Mouse (Mus musculus): Measurements from ENCODE around the gene Olfr1357. TPM values are rescaled to one million over a fixed set of nuclear protein-coding genes. Genes with fewer than 3 reads are reported as not detected.
A peak's percentile ranks its signal among the peaks of the same experiment; 100 is the strongest.

Gene Olfr1357
- polyA plus RNA-seq, 1 experiment from 2014 or later = 0.08 TPM

DNA sequence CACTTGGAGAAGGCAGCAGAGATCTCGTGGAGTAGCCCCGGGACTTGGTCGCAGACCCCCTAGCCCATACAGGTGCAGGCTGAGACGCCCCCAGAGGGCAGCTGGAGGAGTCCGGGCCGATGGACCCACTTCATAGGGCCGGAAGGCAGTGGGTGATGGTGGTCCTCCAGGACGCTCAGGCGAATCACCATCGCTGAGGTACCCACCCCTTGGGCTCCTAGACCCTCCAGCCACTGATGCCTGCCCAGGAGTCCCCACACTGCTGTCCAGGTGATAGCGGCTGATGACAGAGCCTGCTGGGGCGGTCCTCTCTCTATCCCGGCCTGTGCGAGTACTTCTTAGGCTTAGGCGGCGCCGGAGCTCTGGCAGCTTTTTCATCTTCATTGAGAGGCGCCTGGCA, 28.6 kb downstream of the Olfr1357 start:
- H3K4me1 ChIP-seq (ENCODE audit: control insufficient read depth, insufficient read depth, low read length) = 0 out of 2 replicates have a peak, but pooled peaks cover 6% of the 10 kb centered on the region
- WGBS = 95% methylated on average over 13 of the region's 18 CpGs
- no peak overlapping the region for H3K4me2 ChIP-seq (ENCODE audit: low read depth, low read length)
- H3K36me3 ChIP-seq (ENCODE audit: control insufficient read depth, insufficient read depth, low read length) = peaks cover 53% of the 10 kb centered on the region
- H3K27me3 ChIP-seq (replicated peaks; ENCODE audit: control insufficient read depth, insufficient read depth, low read length) = no peaks in the 10 kb centered on the region
- no peak for ATAC-seq (ENCODE audit: low read depth)
- H3K27ac ChIP-seq (replicated peaks; ENCODE audit: low read depth, low read length) = no peak overlapping the region
- H3K9me3 ChIP-seq (ENCODE audit: control insufficient read depth, low read length) = no peaks in the 10 kb centered on the region
- no peak for DNase-seq (ENCODE audit: low spot score)
- no peak overlapping the region for H3K9ac ChIP-seq (ENCODE audit: low read depth, low read length)
- H3K4me3 ChIP-seq (ENCODE audit: low read depth, low read length) = no peak overlapping the region

DNA sequence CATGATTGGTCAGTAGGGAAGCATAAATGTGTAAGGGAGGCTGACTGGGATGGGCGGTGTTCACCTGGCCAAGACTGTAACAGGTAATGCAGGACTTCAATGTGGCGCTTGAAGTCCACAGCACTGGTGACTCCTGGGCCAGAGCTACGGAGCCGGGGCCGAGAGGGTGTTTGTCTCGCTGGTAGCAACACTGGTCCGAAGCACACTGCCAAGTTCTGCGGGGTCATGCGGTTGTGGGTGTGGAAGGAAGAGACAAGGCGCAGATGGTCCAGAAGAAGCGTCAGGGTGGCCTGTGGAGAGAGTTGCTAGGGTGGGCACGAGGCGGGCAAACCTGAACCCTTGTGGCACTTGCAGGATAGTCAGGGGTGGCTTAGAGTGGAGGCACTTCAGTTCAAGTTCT, 31.8 kb downstream of the Olfr1357 start:
- no peak overlapping the region for H3K4me2 ChIP-seq (ENCODE audit: low read depth, low read length)
- no peak overlapping the region for H3K27ac ChIP-seq (replicated peaks; ENCODE audit: low read depth, low read length)
- H3K4me1 ChIP-seq (ENCODE audit: control insufficient read depth, insufficient read depth, low read length) = 0 out of 2 replicates have a peak, but pooled peaks cover 6% of the 10 kb centered on the region
- H3K4me3 ChIP-seq (ENCODE audit: low read depth, low read length) = no peak overlapping the region
- no peaks in the 10 kb centered on the region for H3K9me3 ChIP-seq (ENCODE audit: control insufficient read depth, low read length)
- peaks cover 81% of the 10 kb centered on the region for H3K36me3 ChIP-seq (ENCODE audit: control insufficient read depth, insufficient read depth, low read length)
- ATAC-seq (ENCODE audit: low read depth) = no peak
- WGBS = 93% methylated on average over 13 of the region's 13 CpGs
- no peaks in the 10 kb centered on the region for H3K27me3 ChIP-seq (replicated peaks; ENCODE audit: control insufficient read depth, insufficient read depth, low read length)
- H3K9ac ChIP-seq (ENCODE audit: low read depth, low read length) = no peak overlapping the region
- DNase-seq (ENCODE audit: low spot score) = no peak

DNA sequence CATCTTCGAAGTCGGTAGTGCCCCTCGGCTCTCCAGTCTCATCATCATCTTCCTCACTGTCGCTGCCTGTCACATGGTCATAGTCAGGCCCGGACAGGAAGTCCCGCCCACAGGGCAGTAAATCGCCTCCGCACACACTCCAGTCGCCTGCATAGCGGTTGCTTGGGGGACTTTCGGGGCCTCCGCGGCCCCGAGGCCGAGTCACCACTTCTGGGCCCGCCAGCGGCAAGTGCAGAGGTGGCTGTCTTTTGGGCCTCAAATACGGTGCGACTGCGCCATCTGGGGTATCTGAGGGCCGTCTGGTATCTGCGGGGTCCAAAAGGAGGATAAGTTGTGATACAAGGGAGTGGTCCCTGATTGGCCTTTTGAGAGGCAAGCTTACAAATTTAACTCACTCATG, 32.3 kb downstream of the Olfr1357 start:
- Histone ChIP-seq H3K4me2 (ENCODE audit: low read depth, low read length) (no peak overlapping the region), H3K4me1 (ENCODE audit: control insufficient read depth, insufficient read depth, low read length) (0 out of 2 replicates have a peak, but pooled peaks cover 6% of the 10 kb centered on the region), H3K27me3 (replicated peaks; ENCODE audit: control insufficient read depth, insufficient read depth, low read length) (no peaks in the 10 kb centered on the region), H3K4me3 (ENCODE audit: low read depth, low read length) (no peak overlapping the region), H3K36me3 (ENCODE audit: control insufficient read depth, insufficient read depth, low read length) (peaks cover 85% of the 10 kb centered on the region), H3K9ac (ENCODE audit: low read depth, low read length) (no peak overlapping the region), H3K27ac (replicated peaks; ENCODE audit: low read depth, low read length) (no peak overlapping the region), H3K9me3 (ENCODE audit: control insufficient read depth, low read length) (no peaks in the 10 kb centered on the region)
- DNase-seq (ENCODE audit: low spot score) (no peak), ATAC-seq (ENCODE audit: low read depth) (no peak)
- 81% methylated on average over 22 of the region's 22 CpGs for WGBS

DNA sequence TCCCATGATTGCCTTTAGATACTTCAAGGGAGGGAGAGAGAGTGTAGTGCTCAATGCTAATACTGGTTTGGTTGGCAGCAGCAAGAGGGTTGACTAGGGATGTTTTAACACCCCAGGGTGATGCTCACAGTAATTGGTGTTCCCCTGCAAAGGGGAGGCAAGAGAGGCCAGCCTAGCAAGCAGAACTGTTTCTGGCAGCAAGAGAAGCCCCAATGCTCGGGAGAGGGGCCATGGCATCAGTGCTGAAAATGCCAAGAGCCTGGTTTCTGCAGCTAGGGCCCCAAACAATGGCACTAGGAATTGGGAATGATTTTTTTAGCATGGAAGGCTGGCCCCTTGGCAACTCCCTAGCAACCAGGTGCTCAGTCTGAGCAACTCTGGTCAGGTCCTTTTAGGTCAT, 32.9 kb downstream of the Olfr1357 start:
- Histone ChIP-seq H3K4me1 (ENCODE audit: control insufficient read depth, insufficient read depth, low read length) (no peaks in the 10 kb centered on the region), H3K27ac (replicated peaks; ENCODE audit: low read depth, low read length) (no peak overlapping the region), H3K4me2 (ENCODE audit: low read depth, low read length) (no peak overlapping the region), H3K9ac (ENCODE audit: low read depth, low read length) (no peak overlapping the region), H3K9me3 (ENCODE audit: control insufficient read depth, low read length) (no peaks in the 10 kb centered on the region), H3K4me3 (ENCODE audit: low read depth, low read length) (no peak overlapping the region), H3K27me3 (replicated peaks; ENCODE audit: control insufficient read depth, insufficient read depth, low read length) (no peaks in the 10 kb centered on the region), H3K36me3 (ENCODE audit: control insufficient read depth, insufficient read depth, low read length) (peaks cover 91% of the 10 kb centered on the region)
- 100% methylated on average over 1 of the region's 1 CpGs for WGBS
- no peak for ATAC-seq (ENCODE audit: low read depth)
- no peak for DNase-seq (ENCODE audit: low spot score)

DNA sequence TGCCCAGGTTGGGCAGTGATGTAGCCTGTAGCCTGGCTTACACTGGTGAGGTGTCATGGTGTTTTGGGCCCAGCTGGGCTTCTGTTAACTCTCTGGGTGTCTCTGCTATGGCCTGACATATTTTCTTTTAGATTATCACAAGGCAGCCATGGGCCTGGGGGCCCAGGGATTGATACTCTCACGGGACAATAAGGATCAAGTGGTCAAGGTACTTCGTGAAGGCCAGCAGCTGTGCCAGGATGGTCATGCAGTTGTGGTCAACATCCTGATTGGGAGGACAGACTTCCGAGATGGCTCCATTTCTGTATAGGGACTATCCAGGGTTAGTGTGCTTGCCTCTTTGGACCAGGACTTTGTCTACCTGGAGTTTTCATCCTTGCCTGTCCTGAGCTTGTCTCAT, 33.9 kb downstream of the Olfr1357 start:
- H3K9ac ChIP-seq (ENCODE audit: low read depth, low read length) = no peak overlapping the region
- H3K27me3 ChIP-seq (replicated peaks; ENCODE audit: control insufficient read depth, insufficient read depth, low read length) = no peaks in the 10 kb centered on the region
- H3K4me3 ChIP-seq (ENCODE audit: low read depth, low read length) = no peak overlapping the region
- DNase-seq (ENCODE audit: low spot score) (no peak), ATAC-seq (ENCODE audit: low read depth) (no peak)
- H3K4me1 ChIP-seq (ENCODE audit: control insufficient read depth, insufficient read depth, low read length) = no peaks in the 10 kb centered on the region
- WGBS = 78% methylated on average over 3 of the region's 3 CpGs
- H3K9me3 ChIP-seq (ENCODE audit: control insufficient read depth, low read length) = no peaks in the 10 kb centered on the region
- no peak overlapping the region for H3K4me2 ChIP-seq (ENCODE audit: low read depth, low read length)
- peaks cover 91% of the 10 kb centered on the region for H3K36me3 ChIP-seq (ENCODE audit: control insufficient read depth, insufficient read depth, low read length)
- H3K27ac ChIP-seq (replicated peaks; ENCODE audit: low read depth, low read length) = no peak overlapping the region

DNA sequence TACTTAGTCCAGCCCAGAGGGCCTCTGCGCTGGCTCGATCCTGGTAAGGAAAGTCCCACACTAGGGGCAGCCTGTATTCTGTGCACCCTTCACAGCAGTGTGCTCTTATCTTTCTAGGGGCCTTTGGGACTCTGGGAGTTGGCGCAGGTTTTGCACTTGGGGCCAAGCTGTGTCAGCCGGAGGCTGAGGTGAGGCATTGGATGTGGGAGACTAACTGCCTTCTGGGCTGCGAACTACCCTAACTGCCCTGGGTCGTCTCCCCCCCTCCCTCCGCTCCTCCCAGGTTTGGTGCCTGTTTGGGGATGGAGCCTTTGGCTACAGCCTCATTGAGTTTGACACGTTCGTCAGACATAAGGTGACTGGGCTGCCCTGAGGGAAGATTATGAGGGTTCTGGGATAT, 34.5 kb downstream of the Olfr1357 start:
- peaks cover 91% of the 10 kb centered on the region for H3K36me3 ChIP-seq (ENCODE audit: control insufficient read depth, insufficient read depth, low read length)

DNA sequence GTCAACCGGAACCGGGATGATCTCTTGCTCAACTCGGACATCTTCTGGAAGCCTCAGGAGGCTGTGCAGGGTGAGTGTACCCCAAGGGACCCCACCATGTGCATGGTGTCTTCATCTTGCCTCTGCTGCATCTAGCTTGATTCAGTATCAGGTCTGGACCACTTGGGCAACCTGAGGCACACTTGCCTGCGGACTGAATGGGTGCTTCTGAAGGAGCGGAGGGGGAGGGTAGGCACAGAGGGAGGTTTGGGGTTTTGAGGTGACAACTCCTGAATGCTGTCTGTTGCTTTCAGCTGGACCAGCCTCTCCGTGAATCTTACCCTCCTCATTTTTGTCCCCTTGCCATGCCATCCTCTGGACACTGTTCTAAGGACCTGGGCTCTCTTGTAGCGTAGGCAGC, 36.8 kb downstream of the Olfr1357 start:
- ATAC-seq (ENCODE audit: low read depth) (no peak), DNase-seq (ENCODE audit: low spot score) (no peak)
- H3K4me2 ChIP-seq (ENCODE audit: low read depth, low read length) = no peak overlapping the region
- H3K9me3 ChIP-seq (ENCODE audit: control insufficient read depth, low read length) = no peaks in the 10 kb centered on the region
- no peak overlapping the region for H3K4me3 ChIP-seq (ENCODE audit: low read depth, low read length)
- no peak overlapping the region for H3K27ac ChIP-seq (replicated peaks; ENCODE audit: low read depth, low read length)
- H3K9ac ChIP-seq (ENCODE audit: low read depth, low read length) = no peak overlapping the region
- 89% methylated on average over 7 of the region's 7 CpGs for WGBS
- no peaks in the 10 kb centered on the region for H3K27me3 ChIP-seq (replicated peaks; ENCODE audit: control insufficient read depth, insufficient read depth, low read length)
- peaks cover 91% of the 10 kb centered on the region for H3K36me3 ChIP-seq (ENCODE audit: control insufficient read depth, insufficient read depth, low read length)
- H3K4me1 ChIP-seq (ENCODE audit: control insufficient read depth, insufficient read depth, low read length) = no peaks in the 10 kb centered on the region

More for the DNA sequence above, 34.5 kb downstream of the Olfr1357 start:
- 73% methylated on average over 9 of the region's 9 CpGs for WGBS
- Histone ChIP-seq H3K27ac (replicated peaks; ENCODE audit: low read depth, low read length) (no peak overlapping the region), H3K9ac (ENCODE audit: low read depth, low read length) (no peak overlapping the region), H3K9me3 (ENCODE audit: control insufficient read depth, low read length) (no peaks in the 10 kb centered on the region), H3K27me3 (replicated peaks; ENCODE audit: control insufficient read depth, insufficient read depth, low read length) (no peaks in the 10 kb centered on the region), H3K4me2 (ENCODE audit: low read depth, low read length) (no peak overlapping the region), H3K4me1 (ENCODE audit: control insufficient read depth, insufficient read depth, low read length) (no peaks in the 10 kb centered on the region), H3K4me3 (ENCODE audit: low read depth, low read length) (no peak overlapping the region)
- 0 out of 2 replicates have a peak, but pooled peaks have one; percentile 6 for ATAC-seq (ENCODE audit: low read depth)
- no peak for DNase-seq (ENCODE audit: low spot score)

DNA sequence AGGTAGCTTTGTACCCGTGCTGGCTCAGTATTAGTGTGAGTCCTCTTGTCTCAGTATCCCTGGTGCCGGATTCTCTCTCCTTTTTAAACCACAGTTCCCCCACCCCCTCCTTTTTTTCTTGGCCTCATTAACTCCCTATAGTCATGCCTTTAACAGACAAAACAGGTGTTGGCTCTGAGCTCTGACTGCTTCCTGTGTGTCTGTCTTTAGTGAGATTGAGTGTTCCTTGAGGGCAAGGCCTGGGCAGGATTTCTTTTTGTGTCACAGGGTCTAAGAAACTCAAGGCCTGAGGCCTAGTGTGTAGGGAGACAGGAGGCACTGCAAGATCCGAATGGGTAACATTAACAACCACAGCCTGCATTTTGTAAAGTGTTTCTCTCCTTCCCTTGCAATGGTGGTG, 39.7 kb downstream of the Olfr1357 start:
- H3K27ac ChIP-seq (replicated peaks; ENCODE audit: low read depth, low read length) = no peak overlapping the region
- no peak overlapping the region for H3K4me3 ChIP-seq (ENCODE audit: low read depth, low read length)
- 74% methylated on average over 3 of the region's 3 CpGs for WGBS
- no peaks in the 10 kb centered on the region for H3K9me3 ChIP-seq (ENCODE audit: control insufficient read depth, low read length)
- H3K36me3 ChIP-seq (ENCODE audit: control insufficient read depth, insufficient read depth, low read length) = peaks cover 62% of the 10 kb centered on the region
- DNase-seq (ENCODE audit: low spot score) = no peak
- H3K27me3 ChIP-seq (replicated peaks; ENCODE audit: control insufficient read depth, insufficient read depth, low read length) = no peaks in the 10 kb centered on the region
- H3K4me2 ChIP-seq (ENCODE audit: low read depth, low read length) = no peak overlapping the region
- ATAC-seq (ENCODE audit: low read depth) = no peak
- H3K4me1 ChIP-seq (ENCODE audit: control insufficient read depth, insufficient read depth, low read length) = peaks cover 10% of the 10 kb centered on the region
- peak overlapping the region; percentile 14; the same call in 1 of the 2 replicates for H3K9ac ChIP-seq (ENCODE audit: low read depth, low read length)

DNA sequence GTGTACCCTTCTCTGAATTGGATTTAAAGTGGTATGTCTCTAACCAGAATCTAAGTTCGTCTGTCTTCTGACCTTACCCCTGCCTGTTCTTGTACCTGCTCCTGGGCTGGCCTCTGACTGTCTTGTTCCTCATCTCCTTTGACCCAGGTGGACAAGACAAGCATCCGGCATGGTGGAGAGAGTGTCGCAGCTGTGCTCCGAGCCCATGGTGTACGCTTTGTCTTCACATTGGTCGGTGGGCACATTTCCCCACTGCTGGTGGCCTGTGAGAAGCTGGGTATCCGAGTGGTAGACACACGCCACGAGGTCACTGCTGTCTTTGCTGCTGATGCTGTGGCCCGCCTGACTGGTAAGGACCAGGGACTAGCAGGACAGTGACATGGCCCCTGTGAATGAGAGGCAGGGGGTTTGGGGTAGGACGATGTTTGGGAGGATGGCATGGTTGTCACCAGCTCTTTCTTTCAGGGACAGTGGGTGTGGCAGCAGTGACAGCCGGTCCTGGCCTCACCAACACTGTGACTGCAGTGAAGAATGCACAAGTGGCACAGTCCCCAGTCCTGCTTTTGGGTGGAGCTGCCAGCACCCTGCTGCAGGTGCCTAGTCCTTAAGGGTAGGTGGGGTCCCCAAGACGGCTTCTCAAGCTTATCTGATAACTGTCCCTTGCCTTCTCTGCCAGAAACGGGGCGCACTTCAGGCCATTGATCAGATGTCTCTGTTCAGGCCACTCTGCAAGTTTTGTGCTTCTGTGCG, 41.3 kb downstream of the Olfr1357 start:
- 93% methylated on average over 15 of the region's 16 CpGs for WGBS
- ATAC-seq (ENCODE audit: low read depth) = no peak
- no peaks in the 10 kb centered on the region for H3K9me3 ChIP-seq (ENCODE audit: control insufficient read depth, low read length)
- no peaks in the 10 kb centered on the region for H3K27me3 ChIP-seq (replicated peaks; ENCODE audit: control insufficient read depth, insufficient read depth, low read length)
- peaks cover 10% of the 10 kb centered on the region for H3K4me1 ChIP-seq (ENCODE audit: control insufficient read depth, insufficient read depth, low read length)
- no peak overlapping the region for H3K4me3 ChIP-seq (ENCODE audit: low read depth, low read length)
- no peak for DNase-seq (ENCODE audit: low spot score)
- H3K27ac ChIP-seq (replicated peaks; ENCODE audit: low read depth, low read length) = no peak overlapping the region
- peaks cover 50% of the 10 kb centered on the region for H3K36me3 ChIP-seq (ENCODE audit: control insufficient read depth, insufficient read depth, low read length)
- no peak overlapping the region for H3K4me2 ChIP-seq (ENCODE audit: low read depth, low read length)
- no peak overlapping the region for H3K9ac ChIP-seq (ENCODE audit: low read depth, low read length)

Measured in embryonic facial prominence, embryonic 14.5 days (tissue).